Mouse (Mus musculus) induced T-regulatory cell, adult 2 months (primary cell): ENCODE measurements around the gene Prom1.

Source experiments
- DNase-seq: peaks from one replicate; pipeline ENCODE4 v3.0.0-alpha.2; 2012; ENCODE audit warnings: low read depth

The Prom1 gene

DNA sequence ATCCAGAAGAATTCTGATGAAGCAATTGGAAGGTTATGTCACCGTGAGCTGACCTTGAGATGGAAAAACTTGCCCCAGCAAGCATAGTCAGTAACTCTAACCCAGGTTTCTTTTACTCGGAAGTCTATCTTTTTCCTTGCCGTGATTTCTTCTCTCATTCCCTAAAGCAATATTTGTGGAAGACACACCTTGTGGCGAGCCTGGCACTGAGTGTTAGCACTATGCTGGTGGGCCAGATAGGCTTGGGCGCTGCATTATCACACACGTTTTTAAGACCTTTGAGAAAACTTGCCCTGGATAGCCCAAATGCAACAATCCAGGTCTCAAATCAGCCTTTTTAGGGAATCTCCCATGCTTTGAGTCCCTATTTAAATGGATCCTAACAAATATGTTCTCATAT lies 127.7 kb downstream of the Prom1 start:
- DNase-seq = no peak

GRCm38 (mm10) chr5:43971156-43971555 lies 130.7 kb downstream of the Prom1 start:
- DNase-seq = no peak

GRCm38 (mm10) chr5:43970532-43970931 lies 131.3 kb downstream of the Prom1 start:
- DNase-seq = no peak

DNA sequence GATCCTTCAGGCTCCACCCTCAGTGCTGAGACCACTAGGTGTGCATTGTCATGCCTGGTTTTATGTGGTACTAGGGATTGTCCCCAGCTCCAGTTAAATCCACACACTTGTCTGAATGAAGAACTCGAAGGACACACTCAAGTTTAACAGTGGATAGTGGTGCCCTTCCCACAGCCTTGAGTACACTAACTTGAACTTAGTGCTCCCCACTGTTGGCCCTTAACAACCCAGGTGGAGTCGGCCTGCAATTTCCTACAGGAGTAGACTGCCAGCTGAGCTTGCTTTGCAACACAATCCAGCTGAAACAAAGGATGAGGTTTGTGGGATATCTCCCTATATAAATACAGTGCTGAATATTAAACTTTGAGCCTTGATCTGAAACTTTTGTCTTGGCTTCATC lies 133.2 kb downstream of the Prom1 start:
- no peak for DNase-seq

DNA sequence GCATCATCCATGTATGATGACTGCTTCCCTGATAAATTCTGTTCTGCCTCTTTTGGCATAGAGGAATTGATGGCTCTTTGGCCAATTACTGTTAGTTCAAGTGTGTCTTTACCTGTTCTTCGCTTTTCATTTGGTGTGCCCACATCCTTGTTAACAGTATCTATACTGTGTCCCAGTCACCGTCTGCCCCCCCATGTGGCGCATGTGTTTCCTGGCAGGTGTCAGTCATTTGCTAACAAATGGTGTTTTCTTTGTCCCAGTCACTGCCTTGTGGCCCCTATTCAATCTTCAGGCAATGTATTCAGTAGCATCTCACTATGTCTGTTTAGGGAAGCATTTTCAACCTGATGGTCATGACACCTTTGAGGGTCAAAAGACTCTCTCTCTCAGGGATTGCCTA lies 140.8 kb downstream of the Prom1 start:
- DNase-seq = no peak

DNA sequence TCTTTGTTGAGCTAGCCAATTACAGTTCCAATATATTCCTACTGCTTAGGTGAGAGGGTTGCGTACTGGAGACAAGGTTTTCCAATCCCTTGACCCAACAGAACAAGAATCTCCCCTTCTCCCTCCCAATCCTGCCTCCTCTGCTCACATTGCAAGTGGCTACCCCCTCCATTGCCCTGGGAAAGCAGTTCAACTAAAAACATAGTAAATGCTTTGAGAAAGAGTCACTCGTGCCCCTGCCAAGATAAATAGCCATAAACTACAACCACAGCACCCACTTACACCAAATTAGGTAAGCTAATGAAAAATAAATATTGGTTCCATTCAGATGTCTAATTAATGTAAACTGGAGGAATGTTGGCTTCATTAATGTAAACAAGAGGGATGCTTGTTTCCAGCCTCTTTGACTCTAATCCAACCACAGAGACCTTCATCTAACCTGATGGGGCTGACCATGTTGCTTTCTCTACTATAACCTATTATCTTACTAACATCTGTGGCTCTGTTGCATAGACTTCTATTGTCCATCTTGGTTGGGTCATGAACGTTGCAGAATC lies 141.9 kb downstream of the Prom1 start:
- no peak for DNase-seq

- DNase-seq = no peak
Observed at GRCm38 (mm10) chr5:43953241-43953640, 148.6 kb downstream of the Prom1 start.

- DNase-seq = peak; percentile 59
Observed at GRCm38 (mm10) chr5:43948748-43949275, 153.0 kb downstream of the Prom1 start.

DNA sequence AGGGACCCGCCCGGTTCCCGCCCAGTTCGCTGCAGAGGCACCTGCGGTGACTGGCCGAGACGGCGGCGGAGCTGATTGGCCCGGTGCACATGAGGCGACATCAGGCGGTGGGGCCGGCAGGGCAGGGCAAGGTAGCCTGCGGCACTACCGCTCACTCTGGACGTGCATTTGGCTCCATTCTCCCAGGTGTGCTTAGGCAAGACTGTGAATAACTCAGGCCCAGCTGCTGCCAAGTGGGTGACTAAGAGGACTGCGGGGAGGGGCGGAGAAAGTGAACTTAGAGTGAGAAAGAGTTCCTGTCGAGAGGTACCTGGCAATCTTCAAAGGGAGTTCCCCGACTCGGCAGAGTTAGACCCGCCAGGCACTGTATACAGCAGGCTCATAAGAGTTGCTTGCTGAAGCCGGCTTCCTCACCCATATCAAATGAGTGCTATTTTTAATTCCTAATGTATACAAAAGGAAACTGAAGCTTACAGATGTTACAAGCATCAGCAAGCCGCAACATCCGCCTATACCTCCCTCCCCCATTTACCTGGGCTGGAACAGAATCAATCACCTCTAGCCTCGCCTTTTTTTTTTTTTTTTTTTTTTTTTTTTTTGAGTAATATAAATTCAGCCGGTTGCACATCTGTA lies 153.6 kb downstream of the Prom1 start:
- DNase-seq = peak; percentile 85

DNA sequence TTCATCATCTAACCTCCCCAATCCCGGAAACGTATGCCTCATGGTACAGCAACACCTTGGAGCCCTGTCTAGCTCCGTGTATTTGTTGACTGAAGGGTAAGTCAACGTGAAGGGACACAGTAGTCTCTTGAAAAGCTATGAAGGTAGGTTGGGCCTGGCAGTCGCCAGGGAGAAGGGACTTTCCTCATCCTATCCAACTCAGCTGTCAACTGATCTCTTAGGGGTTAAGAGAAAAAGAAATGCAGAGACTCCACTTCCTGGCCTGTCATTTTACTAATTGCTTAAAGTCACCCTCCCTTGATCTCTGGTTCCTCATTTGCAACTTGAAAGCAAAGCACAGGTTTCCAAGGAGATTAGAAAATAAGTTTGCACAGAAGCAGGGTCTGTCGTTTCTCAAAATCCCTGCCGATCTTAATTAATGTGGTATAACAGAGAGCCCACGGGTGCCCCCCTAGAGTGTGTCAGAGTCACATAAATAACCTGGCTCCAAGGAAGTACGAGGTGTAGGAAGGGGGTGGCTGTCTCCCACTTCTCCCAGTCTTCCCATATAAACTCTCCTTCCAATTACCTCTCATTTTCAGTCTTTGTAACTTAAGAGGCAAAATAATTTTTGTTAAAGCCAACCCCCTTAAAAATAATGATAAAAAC lies 154.4 kb downstream of the Prom1 start:
- DNase-seq = peak; percentile 55
